Mouse (Mus musculus): ENCODE data around the gene Dok1.

Dok1 gene

GRCm38 (mm10) chr6:83033249-83034185, at the start of gene Dok1, which contains the start of gene Loxl3:
Gene Dok1 (minus strand): TSS chr6:83033471.
Gene Loxl3 (plus strand): TSS chr6:83034173.
- peak; percentile 74 for DNase-seq (ENCODE audit: low spot score)

- DNase-seq (ENCODE audit: low spot score), result no peak
Observed at GRCm38 (mm10) chr6:83080210-83080609, 46.9 kb upstream of the Dok1 start.

GRCm38 (mm10) chr6:83078324-83078858, 45.1 kb upstream of the Dok1 start:
- peak; percentile 100 for DNase-seq (ENCODE audit: low spot score)

GRCm38 (mm10) chr6:83077630-83078323, 44.5 kb upstream of the Dok1 start, which contains the start of gene Pcgf1:
Gene Pcgf1 (plus strand): TSS chr6:83077869.
- DNase-seq (ENCODE audit: low spot score), result no peak

GRCm38 (mm10) chr6:83074979-83075378, 41.7 kb upstream of the Dok1 start:
- no peak for DNase-seq (ENCODE audit: low spot score)

- DNase-seq (ENCODE audit: low spot score), result no peak
Observed at GRCm38 (mm10) chr6:83071220-83071619, 37.9 kb upstream of the Dok1 start.

GRCm38 (mm10) chr6:83070311-83071219, 37.3 kb upstream of the Dok1 start:
- peak; percentile 60 for DNase-seq (ENCODE audit: low spot score)

- no peak for DNase-seq (ENCODE audit: low spot score)
Observed at GRCm38 (mm10) chr6:83070247-83070310, 36.8 kb upstream of the Dok1 start, which contains the start of gene Tlx2. Gene Tlx2 (minus strand): TSS chr6:83070293.

- DNase-seq (ENCODE audit: low spot score), result no peak
Observed at GRCm38 (mm10) chr6:83069488-83070246, 36.4 kb upstream of the Dok1 start.

GRCm38 (mm10) chr6:83068706-83069487, 35.6 kb upstream of the Dok1 start:
- DNase-seq (ENCODE audit: low spot score), result no peak

GRCm38 (mm10) chr6:83068221-83068620, 35.0 kb upstream of the Dok1 start:
- no peak for DNase-seq (ENCODE audit: low spot score)

GRCm38 (mm10) chr6:83066441-83066840, 33.2 kb upstream of the Dok1 start:
- no peak for DNase-seq (ENCODE audit: low spot score)

GRCm38 (mm10) chr6:83065995-83066394, 32.7 kb upstream of the Dok1 start:
- DNase-seq (ENCODE audit: low spot score), result no peak

- no peak for DNase-seq (ENCODE audit: low spot score)
Observed at GRCm38 (mm10) chr6:83058725-83059124, 25.5 kb upstream of the Dok1 start.

GRCm38 (mm10) chr6:83057790-83058189, 24.5 kb upstream of the Dok1 start, which contains the start of gene Dqx1:
Gene Dqx1 (plus strand): TSS chr6:83057844.
- DNase-seq (ENCODE audit: low spot score), result no peak

- peak; percentile 36 for DNase-seq (ENCODE audit: low spot score)
Observed at GRCm38 (mm10) chr6:83054871-83055431, 21.7 kb upstream of the Dok1 start, which contains the start of gene Htra2. Gene Htra2 (minus strand): TSS chr6:83055273.

GRCm38 (mm10) chr6:83054074-83054851, 21.0 kb upstream of the Dok1 start, which contains the start of gene Aup1:
Gene Aup1 (plus strand): TSS chr6:83054521.
- DNase-seq (ENCODE audit: low spot score), result peak; percentile 99

- DNase-seq (ENCODE audit: low spot score), result peak; percentile 55
Observed at GRCm38 (mm10) chr6:83053136-83053960, 20.1 kb upstream of the Dok1 start.
